Mouse (Mus musculus): ENCODE data around the gene AI413582.

GRCm38 (mm10) chr17:27588231-27588630 lies 22.7 kb upstream of the AI413582 start:
- no peak for TF ChIP-seq CTCF (IDR thresholded peaks at IDR 0.05; ENCODE audit: insufficient read depth, low read length)
- TF ChIP-seq POLR2A (IDR thresholded peaks at IDR 0.05; ENCODE audit: borderline replicate concordance, extremely low read depth, low read depth, low read length), result no peak
